Mouse (Mus musculus) urinary bladder, postnatal 36 days (tissue): ENCODE measurements around the gene Ribc2.

Experiments used
- DNase-seq, 2 experiments: peaks; one replicate each; pipeline ENCODE4 v3.0.0; 2022; ENCODE audit warnings: low spot score in 2 of 2, mixed read lengths in 1 of 2

Gene Ribc2

GRCm38 (mm10) chr15:85179528-85180180 lies 47.8 kb downstream of the Ribc2 start:
- no peak for DNase-seq

GRCm38 (mm10) chr15:85180368-85180767 lies 48.5 kb downstream of the Ribc2 start:
- DNase-seq, result no peak

- no peak for DNase-seq
Measured at GRCm38 (mm10) chr15:85182063-85182462, 50.2 kb downstream of the Ribc2 start.

- DNase-seq, result peak in 1 of 2 experiments; percentile 66
Measured at GRCm38 (mm10) chr15:85186916-85187315, 55.0 kb downstream of the Ribc2 start.

- DNase-seq, result no peak
Measured at GRCm38 (mm10) chr15:85188167-85188778, 56.4 kb downstream of the Ribc2 start.
